Mouse (Mus musculus) gastrocnemius, adult 18-20 months (tissue): ENCODE measurements around the gene Tube1. TPM values are rescaled to one million over a fixed set of nuclear protein-coding genes. Genes with fewer than 3 reads are reported as not detected.

Source experiments
- DNase-seq: peaks from one replicate; pipeline ENCODE4 v3.0.0; 2021; ENCODE audit warnings: low spot score
- long read RNA-seq, 2 experiments: library from polyadenylated mRNA; stranded (forward); transcript quantifications; one replicate each; pipeline ENCODE4 v2.0.0; 2021
- total RNA-seq, 2 experiments: library from RNA; stranded (reverse); gene quantifications; 2 replicates each; pipeline ENCODE4 v1.2.3; 2021

Gene Tube1
- total RNA-seq = under 1 TPM; 0.64 to 0.81 TPM
- long read RNA-seq, experiment 1, partial matches to known transcripts = 0 of 1 reads
- long read RNA-seq, experiment 1, other reads (novel, unspliced or antisense) = 1 of 1 reads
- long read RNA-seq, experiment 2 = 0 reads

GRCm38 (mm10) chr10:39133462-39134310 lies at the start of gene Tube1, which contains the start of gene Fam229b:
Tube1 (plus strand) TSS chr10:39133976.
Fam229b (minus strand) TSS chr10:39133914.
- peak; percentile 92 for DNase-seq

- peak; percentile 20 for DNase-seq
Measured at GRCm38 (mm10) chr10:39096981-39097380, 36.8 kb upstream of the Tube1 start.

- no peak for DNase-seq
Measured at GRCm38 (mm10) chr10:39098746-39099145, 35.0 kb upstream of the Tube1 start.

GRCm38 (mm10) chr10:39104803-39105449 lies 28.9 kb upstream of the Tube1 start:
- no peak for DNase-seq

GRCm38 (mm10) chr10:39106413-39106812 lies 27.4 kb upstream of the Tube1 start:
- no peak for DNase-seq

- no peak for DNase-seq
Measured at GRCm38 (mm10) chr10:39106935-39107334, 26.8 kb upstream of the Tube1 start.

- no peak for DNase-seq
Measured at GRCm38 (mm10) chr10:39108837-39109488, 24.8 kb upstream of the Tube1 start.

- no peak for DNase-seq
Measured at GRCm38 (mm10) chr10:39109489-39109874, 24.3 kb upstream of the Tube1 start.

- DNase-seq = no peak
Measured at GRCm38 (mm10) chr10:39121412-39121811, 12.4 kb upstream of the Tube1 start.

GRCm38 (mm10) chr10:39137766-39138165 lies 4.0 kb downstream of the Tube1 start:
- DNase-seq = no peak

GRCm38 (mm10) chr10:39138761-39139160 lies 5.0 kb downstream of the Tube1 start:
- no peak for DNase-seq

- no peak for DNase-seq
Measured at GRCm38 (mm10) chr10:39140843-39141242, 7.1 kb downstream of the Tube1 start.

- DNase-seq = no peak
Measured at GRCm38 (mm10) chr10:39141401-39141800, 7.6 kb downstream of the Tube1 start.

GRCm38 (mm10) chr10:39142216-39142615 lies 8.4 kb downstream of the Tube1 start:
- no peak for DNase-seq

- no peak for DNase-seq
Measured at GRCm38 (mm10) chr10:39156719-39157118, 22.9 kb downstream of the Tube1 start.

GRCm38 (mm10) chr10:39157321-39157720 lies 23.5 kb downstream of the Tube1 start:
- DNase-seq = no peak

GRCm38 (mm10) chr10:39158306-39158705 lies 24.5 kb downstream of the Tube1 start:
- DNase-seq = no peak

- DNase-seq = no peak
Measured at GRCm38 (mm10) chr10:39161406-39161805, 27.6 kb downstream of the Tube1 start.

GRCm38 (mm10) chr10:39162666-39163484 lies 29.1 kb downstream of the Tube1 start:
- peak; percentile 17 for DNase-seq

GRCm38 (mm10) chr10:39163694-39164093 lies 29.9 kb downstream of the Tube1 start, which contains the start of gene Ccn6:
Ccn6 (minus strand) TSS chr10:39163794.
- no peak for DNase-seq

- peak; percentile 21 for DNase-seq
Measured at GRCm38 (mm10) chr10:39165632-39166115, 31.9 kb downstream of the Tube1 start.
